Mouse (Mus musculus): ENCODE data around the gene Slc22a3.

Gene Slc22a3

DNA sequence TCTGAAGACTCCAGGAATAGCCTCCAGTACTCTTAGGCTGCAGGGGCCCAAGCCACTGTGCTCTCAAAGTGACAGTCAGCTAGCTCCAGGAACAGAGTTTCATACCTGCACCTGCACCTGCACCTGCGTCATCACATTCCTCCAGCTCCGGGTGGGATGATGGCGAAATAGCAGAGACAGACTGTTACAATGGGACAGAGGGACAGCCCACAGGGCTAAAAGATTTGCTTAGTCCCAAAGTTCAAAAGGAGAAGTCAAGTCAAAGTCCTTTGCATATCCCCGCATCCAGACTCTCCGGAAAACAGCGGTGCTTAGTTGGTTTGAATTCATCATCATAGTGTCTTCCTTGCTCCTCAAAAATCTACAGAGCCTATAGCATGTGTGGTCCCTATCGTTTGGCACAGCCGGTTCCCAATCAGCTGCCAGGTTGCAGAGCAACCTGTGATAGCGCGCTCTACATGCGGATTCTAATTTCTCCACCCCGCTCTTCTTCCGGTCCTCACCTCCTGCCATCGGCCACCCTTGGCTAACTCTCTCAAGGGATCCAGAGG is at the start of gene Slc22a3:
Gene Slc22a3, minus strand, starts transcription at position 51 of the 551 bp plus-strand sequence.
- no peak for DNase-seq

DNA sequence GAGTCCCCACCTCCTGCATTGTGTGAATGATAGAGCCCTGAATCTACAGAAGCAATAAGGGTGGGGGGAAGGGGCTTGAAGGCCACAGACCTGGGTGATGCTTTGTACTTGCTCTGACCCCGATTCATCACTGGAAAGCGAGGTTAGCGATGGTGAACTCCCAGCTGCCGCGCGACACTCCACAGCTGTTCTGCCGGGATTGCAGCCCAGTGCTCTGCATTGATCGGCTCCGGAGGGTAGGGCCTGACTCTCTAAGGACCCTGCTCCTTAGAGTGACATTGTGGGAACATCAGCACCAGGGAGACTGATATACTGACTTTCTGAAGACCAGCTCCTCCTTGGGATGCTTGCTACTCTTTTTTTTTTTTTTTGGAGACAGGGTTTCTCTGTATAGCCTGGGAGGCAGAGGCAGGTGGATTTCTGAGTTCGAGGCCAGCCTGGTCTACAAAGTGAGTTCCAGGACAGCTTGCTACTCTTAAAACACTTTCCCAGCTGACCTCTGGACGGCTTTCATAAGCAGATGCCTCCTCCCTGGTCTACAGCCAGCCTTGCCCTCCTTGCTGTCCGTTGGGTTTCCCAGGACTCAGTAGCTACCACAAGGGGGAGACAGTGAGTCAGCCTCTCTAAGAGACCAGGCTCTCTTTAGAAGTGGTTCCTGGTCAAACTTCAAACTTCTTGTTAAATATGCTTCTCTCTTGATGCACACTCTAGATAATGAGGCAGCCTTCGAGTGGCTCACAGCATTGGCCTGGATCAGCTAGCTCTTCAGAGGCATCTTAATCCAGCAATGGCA is 27.0 kb upstream of the Slc22a3 start:
- DNase-seq, result peak; percentile 75 to 82

DNA sequence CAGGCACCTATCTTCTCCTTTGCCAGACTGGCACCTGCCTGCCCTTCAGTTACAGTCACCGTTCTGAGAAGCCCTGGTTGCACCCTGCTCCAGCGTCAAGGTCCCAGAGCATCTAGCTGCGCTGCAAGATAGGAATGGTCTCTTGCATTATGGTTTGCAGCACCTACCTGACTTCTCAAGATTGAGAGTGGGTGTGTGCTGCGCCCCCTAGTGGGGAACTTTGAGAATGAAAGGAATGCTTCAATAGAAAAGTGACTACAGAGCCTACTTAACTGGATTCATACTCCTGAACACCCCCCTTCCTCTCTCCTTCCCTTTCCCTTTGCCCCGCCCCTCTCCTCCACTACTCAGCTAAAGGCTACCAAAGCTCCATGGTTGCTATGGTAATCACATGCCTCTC is 24.6 kb upstream of the Slc22a3 start:
- peak; percentile 26 to 58 for DNase-seq

DNA sequence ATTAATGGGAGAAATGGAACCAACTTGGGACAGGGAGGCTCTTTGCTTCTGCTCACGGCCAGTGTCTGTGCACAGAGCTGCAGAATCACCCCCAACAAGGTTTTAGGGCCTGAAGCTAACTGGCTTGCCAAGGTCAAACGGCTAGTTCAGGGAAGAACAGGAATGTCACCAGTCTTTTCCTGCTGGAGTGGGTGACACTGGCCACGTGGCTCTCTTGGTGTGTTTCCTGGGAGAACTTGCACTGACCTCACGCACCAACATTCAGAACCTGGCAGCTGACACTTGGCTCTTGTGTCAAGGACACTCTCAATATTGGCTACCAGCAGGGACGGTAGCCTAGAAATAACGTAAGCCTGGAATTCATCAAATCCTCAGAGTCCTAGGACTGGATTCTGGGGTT is 22.6 kb upstream of the Slc22a3 start:
- DNase-seq, result peak; percentile 17 to 41

DNA sequence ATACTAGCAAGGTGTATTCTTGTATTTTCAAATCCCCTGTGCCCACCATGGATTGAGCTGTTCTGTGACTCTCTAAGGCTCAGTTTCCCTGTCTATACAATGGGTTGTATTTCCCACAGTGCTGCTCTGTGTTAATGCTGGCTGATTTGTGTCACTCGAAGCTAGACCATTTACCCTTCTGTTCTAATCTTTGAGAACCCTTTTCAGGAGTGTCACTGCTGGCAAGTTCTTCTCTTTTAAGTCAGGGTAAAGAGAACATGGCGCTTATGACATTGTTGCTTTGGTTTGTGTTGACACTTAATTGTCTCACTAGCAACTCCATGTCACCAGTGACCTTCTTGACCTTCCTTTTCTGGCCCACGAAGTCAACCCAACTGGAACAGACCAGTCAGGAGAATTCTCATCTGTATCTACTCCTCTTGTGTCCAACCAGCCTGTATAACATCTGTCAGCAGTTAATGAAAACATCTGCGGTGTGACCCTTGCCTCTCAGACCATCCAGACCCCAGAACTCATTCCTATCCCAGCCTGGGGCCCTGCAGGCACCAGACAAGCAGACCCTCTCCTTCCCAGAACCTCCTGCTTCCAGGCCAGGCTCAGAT is 22.0 kb upstream of the Slc22a3 start:
- no peak for DNase-seq

DNA sequence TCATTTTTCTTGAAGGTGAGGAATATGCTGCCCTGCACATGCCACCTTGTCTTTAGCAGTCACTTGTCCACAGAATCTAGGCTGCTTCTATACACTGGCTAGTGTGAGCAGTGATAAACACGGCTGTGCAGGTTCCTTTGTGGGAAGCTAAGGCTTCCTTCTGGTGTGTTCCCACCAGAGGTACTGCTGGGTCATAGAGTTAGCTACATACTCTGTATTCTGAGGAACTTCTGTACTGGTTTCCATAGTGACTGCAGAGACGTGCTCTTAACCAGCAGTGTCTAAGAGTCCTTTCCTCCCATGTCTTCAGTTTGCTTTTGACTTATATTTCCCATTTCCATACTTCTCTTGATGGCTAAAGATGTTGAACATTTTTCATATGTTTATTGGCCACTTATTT is 11.6 kb upstream of the Slc22a3 start:
- DNase-seq, result no peak

DNA sequence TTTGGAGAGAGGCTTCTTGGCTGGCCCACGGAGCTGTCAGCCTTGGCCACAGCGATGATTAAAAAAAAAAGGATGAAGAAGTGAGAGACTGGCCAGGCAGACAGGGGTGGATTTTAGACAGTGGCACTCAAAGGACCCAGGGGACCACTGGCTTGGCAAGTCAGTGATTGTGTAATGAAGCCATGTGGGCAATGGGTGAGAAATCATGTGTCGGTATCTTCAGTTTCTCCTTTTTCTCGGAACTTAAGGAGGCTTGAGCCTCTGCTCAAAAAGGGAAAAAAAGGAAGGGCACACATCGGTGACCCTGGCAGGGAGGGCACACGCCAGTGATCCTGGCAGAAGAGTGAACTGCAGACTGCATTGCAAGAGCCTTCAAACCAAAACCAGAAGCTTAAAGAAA is 10.7 kb upstream of the Slc22a3 start:
- DNase-seq, result no peak

DNA sequence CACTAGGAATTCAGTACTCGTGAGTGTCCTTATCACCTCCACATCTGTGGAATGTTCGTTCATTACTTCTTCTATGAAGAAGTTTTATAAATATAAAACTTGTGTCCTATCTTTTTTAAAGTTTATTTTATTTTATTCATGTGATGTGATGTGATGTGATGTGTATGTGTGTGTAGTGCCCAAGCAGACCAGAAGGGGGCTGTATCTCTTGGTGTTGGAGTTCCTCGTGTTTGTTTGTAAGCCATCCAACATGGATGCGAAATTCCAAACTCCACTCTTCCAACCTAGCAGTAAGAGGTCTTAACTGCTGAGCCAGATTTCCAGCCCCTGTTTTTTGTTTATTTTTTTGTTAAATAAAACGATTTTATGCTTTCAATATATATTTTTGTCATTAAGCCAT is 6.5 kb upstream of the Slc22a3 start:
- no peak for DNase-seq

DNA sequence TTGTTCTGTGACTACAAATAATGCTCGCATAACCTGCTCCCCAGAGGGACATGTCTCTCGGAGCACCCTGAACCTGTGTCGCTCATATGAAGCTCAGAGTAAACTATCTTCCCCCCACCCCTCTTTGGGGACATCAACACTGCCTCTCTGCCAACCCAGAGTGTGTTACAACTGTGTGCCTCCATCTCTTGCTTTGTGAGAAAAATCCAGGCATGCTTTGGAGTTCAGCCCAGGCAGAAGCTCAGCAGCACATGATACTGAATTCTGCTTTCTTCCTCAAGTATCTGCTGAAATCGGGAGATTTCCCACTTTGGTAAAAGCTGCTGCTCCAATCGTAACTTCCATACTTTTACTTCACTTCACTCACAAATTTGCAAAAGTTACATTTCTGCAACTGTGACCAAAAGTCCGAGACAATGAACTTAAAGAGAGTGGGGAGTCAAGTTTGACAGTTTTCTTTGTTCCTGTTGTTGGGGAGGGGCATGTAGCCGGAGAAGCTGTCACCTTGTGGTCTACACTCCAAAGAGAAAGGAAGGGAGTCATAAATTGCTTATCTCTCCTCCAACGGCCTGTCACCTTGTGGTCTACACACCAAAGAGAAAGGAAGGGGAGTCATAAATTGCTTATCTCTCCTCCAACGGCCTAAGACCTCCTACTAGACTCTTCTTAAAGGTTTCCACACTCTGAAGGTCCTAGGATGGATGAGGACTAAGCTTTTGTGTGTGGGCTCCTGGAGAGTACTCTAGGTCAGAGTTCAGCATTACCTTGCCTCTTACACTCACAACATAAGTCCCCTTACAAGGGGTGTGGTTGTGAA is 5.8 kb upstream of the Slc22a3 start:
- DNase-seq, result no peak

DNA sequence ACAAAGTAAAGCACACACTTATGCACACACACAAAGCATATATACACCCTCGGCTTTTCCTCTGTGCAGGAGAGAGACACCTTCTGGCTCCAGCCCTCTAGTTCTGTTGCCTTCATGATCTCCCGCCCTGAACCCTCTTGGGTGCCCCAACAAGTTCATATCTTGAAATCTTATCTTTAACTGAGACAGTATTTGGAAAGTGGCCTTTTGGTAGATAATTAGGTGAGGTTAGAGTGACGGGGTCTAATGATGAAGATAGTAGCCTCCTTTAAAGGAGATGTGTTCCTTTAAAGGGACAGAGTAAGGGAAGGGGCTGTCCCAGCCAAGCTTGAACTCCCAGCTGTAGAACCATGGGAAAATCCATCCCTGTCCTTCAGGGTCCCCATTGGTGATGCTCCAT is 3.7 kb upstream of the Slc22a3 start:
- no peak for DNase-seq

DNA sequence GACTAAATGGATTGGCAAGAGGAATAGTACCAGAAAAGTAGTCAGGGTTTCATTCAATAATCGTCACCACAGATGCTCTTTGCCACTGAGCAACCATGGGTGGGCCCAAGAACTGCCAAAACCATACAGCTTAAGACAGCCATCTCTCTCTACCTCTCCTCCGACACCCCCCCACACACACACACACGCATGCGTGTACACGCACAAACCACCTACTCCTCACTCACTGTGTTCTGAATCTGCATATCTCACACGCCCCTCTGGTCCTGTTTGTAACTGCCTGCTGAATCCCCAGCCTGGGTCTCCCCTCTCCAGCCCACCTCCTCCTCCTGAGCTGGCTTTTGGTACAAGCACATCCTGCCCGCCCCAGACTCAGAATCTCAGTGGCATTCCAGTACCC is 872 bp upstream of the Slc22a3 start:
- no peak for DNase-seq

DNA sequence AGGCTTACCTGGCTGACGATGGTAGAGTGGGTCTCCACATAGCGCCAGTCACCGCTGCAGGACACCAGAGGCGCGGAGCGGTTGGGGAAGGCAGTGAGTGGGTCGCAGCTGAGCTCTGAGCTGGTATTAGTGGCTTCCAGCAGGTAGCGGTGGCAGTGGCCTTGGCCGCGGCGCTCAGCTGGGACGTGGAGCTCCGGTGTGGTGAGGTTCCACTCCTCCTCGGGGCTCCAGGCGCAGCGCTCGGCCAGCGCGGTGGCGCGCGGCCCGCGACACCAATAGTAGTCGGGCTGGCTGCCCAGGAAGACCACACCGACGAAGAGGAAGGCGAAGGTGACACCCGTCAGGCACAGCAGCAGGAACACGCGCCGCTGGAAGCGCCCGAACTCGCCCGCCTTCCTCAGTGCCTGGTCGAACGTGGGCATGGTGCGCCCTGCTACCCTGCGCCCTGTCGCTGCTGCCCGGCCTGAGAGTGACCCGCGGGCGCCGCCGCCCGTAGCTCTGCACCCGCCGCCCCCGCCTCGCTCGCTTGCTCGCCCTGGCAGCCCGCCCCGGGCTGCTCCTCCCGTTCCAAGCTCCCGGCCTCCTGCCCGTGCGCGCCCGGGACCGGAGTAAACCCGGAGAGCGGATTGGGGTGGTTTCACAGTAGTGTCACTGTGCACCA is 471 bp downstream of the Slc22a3 start:
- DNase-seq, result no peak

DNA sequence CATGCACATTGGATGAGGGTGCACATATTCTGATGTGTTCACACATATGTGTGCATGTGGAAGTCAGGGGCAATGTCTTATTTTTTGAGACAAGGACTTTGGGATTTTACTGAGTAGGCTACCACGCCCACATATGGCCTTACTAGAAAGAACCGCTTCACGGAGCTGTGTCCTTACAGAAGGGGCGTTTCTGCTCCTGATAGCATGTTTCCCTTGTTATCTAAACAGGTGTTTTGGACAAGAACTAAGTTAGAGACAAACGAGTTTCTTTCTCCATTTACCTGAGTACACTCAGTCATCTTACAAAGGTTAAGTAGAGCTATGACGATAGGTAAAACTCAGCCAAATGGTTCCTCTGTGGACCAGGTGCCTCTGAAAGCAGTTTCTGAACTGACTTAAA is 1.8 kb downstream of the Slc22a3 start:
- no peak for DNase-seq

DNA sequence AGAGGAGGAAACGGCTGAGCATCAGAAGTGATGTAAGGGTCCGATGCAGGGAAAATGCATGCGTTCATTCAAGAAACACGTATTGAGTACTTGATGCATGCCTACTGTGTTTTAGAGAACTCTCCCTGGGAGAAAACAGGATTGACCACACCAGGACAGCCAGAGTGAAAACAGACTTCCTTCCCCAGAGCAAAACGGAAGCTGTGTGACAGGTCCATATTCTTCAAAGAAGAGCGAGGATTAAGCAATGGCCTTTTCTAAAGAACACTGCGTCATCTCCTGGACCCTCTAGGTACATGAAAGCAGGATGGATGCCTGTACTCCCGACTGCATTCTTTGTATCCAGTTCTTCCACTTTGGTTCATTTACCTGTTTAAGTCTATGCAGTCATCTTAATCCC is 8.1 kb downstream of the Slc22a3 start:
- DNase-seq, result no peak

DNA sequence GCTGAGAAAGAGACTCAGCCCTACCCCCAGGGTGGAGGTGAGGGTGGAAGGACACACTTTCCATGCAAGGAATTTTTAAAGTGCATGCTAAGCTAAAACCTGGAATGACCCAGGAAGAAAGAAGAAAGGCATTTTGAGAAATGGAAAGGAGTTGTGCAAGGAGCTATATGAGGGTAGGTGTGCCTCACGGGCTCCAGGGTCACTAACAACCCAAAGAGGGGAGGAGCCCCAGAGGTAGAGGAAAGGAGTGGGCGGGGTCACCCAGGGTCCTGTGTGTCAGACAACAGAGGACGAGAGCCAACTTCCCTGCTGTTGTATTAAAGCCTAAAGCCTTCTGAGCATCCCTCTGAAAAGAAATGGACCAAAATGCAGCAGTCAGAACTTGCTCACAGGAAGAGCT is 11.9 kb downstream of the Slc22a3 start:
- no peak for DNase-seq

DNA sequence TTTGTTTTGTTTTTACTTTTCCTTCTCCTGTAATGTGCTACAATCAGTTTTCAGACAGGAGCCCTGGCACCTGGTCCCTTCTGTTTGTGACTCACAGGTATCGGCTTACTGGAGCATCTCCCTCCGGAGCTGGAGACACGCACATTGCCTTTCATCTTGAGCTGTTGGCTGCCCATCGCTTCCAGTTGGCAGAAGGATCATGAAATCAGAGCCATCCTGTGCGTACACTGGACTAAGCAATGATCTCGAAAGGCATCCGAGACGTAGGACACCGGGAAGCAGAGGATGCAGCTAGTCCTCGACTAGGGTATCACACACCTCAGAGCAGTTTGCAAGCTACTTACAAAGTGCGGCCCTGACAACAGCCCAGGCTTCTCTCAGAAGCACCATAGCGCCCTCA is 15.9 kb downstream of the Slc22a3 start:
- no peak for DNase-seq

DNA sequence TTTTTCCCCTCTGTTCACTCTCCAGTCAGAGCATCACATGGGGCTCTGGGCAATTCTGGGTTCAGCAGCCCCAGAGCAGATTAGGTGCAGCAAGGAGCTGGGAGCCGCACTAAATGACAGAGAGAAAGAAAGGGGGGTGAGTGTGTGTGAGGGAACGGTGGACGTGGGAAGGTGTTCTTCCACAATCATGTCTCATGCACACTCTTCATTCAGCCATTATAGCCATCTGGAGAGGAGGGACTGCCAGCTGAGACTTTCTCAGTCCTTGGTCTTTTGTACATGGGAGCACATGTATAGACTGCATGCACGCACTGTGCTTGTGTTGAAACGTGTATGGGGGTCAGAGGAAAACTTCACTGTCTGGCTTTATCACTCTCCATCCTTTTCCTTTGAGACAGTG is 17.6 kb downstream of the Slc22a3 start:
- no peak for DNase-seq

DNA sequence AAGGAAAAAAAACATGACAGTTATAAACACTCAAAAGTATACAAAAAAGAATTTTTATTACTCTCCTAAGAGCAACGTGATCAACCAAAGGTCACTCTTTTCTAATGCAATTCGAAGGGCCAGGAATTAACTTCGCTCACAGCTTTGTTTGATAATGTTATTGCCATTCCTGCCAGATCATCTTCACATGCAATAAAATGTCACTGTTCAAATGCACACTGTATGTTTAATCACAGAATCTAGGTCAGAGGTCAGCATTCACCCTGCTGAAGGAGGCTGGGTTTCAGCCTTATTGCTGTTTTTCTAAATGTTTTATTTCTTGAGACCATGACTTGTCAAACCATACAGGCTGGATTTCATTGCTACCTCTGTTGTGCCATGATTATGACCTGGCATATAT is 21.8 kb downstream of the Slc22a3 start:
- DNase-seq, result no peak

DNA sequence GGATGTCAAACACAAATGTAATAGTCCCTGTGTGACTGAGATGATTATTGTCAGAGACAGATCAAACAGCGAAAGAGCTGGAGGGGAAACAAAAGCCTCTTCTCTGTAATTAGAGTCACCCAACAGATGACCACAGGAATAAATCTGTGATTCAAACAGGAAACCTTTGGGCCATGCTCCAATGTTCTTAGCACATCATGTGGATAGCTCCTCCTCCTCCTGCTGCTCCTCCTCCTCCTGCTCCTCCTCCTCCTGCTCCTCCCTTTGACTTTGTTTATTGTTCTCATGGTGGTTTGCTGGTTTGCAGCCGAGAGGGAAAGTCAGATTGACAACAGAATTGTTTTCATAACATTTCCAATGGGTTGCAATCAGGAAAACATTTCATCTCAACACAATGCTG is 28.1 kb downstream of the Slc22a3 start:
- DNase-seq, result no peak

DNA sequence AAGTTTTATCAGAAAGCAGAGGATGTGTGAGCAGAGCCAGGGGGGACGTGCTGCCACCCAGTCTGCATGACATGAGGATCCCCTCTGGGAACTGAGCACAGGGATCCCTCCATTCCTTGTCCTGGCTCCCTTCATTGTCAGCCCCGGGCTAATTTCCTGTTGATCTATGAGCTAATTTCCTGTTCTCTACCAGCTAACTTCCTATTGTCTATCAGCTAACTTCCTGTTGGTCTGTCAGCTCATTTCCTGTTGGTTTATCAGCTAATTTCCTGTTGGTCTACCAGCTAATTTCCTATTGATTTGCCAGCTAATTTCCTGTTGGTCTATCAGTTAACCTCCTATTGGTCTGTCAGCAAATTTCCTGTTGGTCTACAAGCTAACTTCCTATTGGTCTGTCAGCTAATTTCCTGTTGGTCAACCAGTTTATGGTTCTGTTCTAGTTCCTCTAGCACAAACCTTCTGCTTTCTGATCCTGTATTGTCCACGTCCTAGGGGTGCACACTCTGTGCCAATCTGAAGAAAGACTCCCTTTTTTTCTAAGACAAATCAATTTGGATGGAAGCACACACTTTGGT is 32.9 kb downstream of the Slc22a3 start:
- no peak for DNase-seq

DNA sequence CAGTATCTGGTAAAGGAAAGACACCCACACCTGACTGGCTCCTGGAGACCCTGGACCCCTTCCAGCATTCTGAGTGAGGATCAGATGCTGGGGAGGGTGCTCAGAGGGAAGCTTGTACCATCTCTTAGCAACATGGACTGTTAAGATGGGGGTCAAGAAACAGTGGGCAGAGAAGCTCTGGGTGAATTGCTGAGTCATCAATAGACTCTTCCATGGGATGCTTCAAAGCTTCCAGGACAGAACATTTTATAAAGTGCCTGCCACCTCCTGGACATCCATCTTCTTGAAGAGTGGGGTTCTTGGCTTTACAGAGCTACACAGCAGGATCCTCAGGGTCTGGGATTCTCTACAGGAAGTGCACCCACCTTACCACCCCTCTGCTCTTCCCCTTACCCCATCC is 35.0 kb downstream of the Slc22a3 start:
- no peak for DNase-seq

DNA sequence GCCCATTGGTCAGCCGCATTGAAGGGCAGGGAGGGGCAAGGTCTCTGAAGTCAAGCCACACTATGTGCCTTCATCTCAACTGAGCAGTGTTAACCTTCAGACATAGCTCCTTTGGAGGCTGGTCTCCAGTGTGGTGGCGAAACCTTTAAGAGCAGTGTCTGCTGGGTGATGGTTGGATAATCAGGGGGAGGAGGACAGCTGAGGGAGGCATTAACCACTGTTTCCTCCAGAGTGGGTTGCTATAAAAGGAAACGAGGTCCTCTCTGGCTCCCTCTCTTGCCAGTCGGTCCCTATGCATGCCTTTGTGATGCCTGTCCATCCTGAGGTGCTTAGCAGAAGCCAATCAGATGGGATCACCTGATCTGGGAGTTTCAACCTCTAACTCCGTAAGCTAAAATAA is 38.8 kb downstream of the Slc22a3 start:
- DNase-seq, result no peak

DNA sequence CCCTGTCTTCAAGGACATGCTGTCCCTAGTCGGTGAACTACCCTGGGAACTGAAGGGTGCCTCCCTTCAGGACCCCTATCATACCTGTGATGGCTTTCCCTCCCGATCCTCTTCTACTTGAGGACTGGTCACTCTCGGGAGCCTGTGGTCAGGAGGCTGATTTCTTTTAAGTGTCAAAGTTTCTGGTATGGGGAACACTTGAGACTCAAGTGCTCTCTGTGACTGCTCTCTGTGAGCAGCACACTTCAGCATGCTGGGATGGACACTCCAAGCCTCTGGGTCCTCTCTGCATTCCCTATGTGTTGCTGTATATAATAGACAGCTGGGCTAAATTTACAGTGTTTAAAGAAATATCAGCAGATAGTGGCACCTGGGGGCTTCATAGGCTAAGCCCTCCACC is 39.9 kb downstream of the Slc22a3 start:
- no peak for DNase-seq
